Mouse (Mus musculus) kidney, embryonic 14.5 days (tissue): ENCODE results near the gene Ufm1. TPM values are rescaled to one million over a fixed set of nuclear protein-coding genes. Genes with fewer than 3 reads are reported as not detected.

Experiments used
- ATAC-seq: fragments of 200-750 bp; cut with Nextera tagmentation; 2 replicates; pipeline ENCODE4 v1.8.0; 2017; ENCODE audit warnings: moderate number of reproducible peaks, mild to moderate bottlenecking, moderate TSS enrichment, moderate library complexity; ENCODE audit not compliant: low FRiP score, low TSS enrichment
- H3K27ac ChIP-seq: fragments of 300-500 bp; sonication (generic); 2 replicates; pipeline ENCODE4 v1.5.1; 2014; ENCODE audit warnings: low read depth, mild to moderate bottlenecking, low read length, moderate library complexity, mixed read lengths
- H3K27me3 ChIP-seq: fragments of 300-500 bp; sonication (generic); 2 replicates; pipeline ENCODE4 v1.6.1; 2014; ENCODE audit warnings: mild to moderate bottlenecking, low read length; ENCODE audit not compliant: control insufficient read depth, insufficient read depth
- H3K36me3 ChIP-seq: fragments of 300-500 bp; sonication (generic); 2 replicates; pipeline ENCODE4 v1.6.1; 2014; ENCODE audit warnings: low read length, mixed read lengths; ENCODE audit not compliant: control insufficient read depth, insufficient read depth
- H3K4me1 ChIP-seq: fragments of 300-500 bp; sonication (generic); 2 replicates; pipeline ENCODE4 v1.6.1; 2014; ENCODE audit warnings: low read length, mixed read lengths; ENCODE audit not compliant: control insufficient read depth, insufficient read depth
- H3K4me2 ChIP-seq: fragments of 300-500 bp; sonication (generic); replicated peaks from 2 replicates; pipeline ENCODE4 v1.6.1; 2014; ENCODE audit warnings: low read depth, mild to moderate bottlenecking, low read length
- H3K4me3 ChIP-seq: fragments of 300-500 bp; sonication (generic); 2 replicates; pipeline ENCODE4 v1.5.1; 2014; ENCODE audit warnings: mild to moderate bottlenecking, low read length
- H3K9ac ChIP-seq: fragments of 300-500 bp; sonication (generic); 2 replicates; pipeline ENCODE4 v1.6.1; 2014; ENCODE audit warnings: low read depth, mild to moderate bottlenecking, low read length, moderate library complexity
- H3K9me3 ChIP-seq: fragments of 300-500 bp; sonication (generic); 2 replicates; pipeline ENCODE4 v1.6.1; 2016; ENCODE audit warnings: low read length; ENCODE audit not compliant: control insufficient read depth
- WGBS: fragments of 180-500 bp; shearing (Covaris S2); extraction: QIAGEN DNeasy Blood & Tissue Kit; methylation state at CpG from one replicate; pipeline ENCODE4 v1.1.7; 2014; 5-methylcytosine and 5-hydroxymethylcytosine counted together
- polyA plus RNA-seq: library from polyadenylated mRNA; unstranded; fragments of >200 nt; fragmentation: Nextera tagmentation; extraction: Ambion mirVana; gene quantifications from 2 replicates; pipeline ENCODE4 v1.2.1, GENCODE M21; 2014

The Ufm1 gene
- 87.9 and 100 TPM in 2 replicates for polyA plus RNA-seq

DNA sequence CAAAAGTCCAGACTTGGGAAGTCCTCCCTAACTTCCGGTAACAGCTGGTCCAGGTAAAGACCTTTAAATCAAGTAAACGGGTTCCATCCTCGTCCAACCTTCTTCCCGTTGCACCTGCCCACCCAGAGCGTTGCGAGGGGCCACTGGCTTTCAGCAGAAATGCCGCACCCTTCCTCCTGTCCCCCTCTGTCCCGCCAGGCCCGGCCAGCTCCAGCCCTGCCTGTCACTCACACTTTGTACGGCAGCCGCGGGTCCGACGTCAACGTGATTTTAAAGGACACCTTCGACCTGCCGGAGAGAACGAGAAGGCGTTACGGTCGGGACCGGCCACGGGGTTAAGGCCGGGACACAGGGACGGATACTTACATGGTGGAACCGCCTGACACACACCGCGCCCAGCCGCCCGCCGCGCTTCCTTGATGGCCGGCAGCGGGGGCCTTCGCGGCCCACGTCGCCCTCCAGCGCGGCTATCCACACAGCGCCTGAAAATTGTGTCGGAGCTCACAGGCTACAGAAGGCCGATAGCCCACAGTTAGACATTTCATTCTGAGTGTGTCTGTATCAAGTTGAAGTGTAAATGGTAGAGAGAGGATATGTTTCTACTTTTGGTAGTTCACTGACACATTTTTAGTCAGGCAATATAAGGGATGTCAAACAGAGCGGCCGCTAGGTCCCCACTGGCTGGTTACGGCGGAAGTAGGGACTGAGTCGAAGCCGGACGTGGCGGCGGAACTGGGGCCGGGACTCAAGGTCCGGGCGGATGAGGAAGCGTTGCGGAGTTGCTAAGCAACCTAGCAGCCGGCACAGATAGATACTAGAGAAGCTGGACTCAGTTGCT lies at the start of gene Ufm1:
TSS of gene Ufm1 (minus strand) at position 448 of the 838 bp plus-strand sequence.
- WGBS, result under 1% methylated on average over 58 of the region's 58 CpGs
- H3K9me3 ChIP-seq, result no peaks in the 10 kb centered on the region
- peaks cover 25% of the 10 kb centered on the region for H3K36me3 ChIP-seq
- peak within 1 kb of the TSS; percentile 97 for H3K4me3 ChIP-seq
- H3K4me2 ChIP-seq, result peak within 1 kb of the TSS; percentile 86
- peak within 1 kb of the TSS; percentile 81 for H3K9ac ChIP-seq
- H3K4me1 ChIP-seq, result peaks cover 4% of the 10 kb centered on the region; the same call in 1 of the 2 replicates
- no peaks in the 10 kb centered on the region for H3K27me3 ChIP-seq
- ATAC-seq, result peak; percentile 99
- no peak within 1 kb of the TSS for H3K27ac ChIP-seq

DNA sequence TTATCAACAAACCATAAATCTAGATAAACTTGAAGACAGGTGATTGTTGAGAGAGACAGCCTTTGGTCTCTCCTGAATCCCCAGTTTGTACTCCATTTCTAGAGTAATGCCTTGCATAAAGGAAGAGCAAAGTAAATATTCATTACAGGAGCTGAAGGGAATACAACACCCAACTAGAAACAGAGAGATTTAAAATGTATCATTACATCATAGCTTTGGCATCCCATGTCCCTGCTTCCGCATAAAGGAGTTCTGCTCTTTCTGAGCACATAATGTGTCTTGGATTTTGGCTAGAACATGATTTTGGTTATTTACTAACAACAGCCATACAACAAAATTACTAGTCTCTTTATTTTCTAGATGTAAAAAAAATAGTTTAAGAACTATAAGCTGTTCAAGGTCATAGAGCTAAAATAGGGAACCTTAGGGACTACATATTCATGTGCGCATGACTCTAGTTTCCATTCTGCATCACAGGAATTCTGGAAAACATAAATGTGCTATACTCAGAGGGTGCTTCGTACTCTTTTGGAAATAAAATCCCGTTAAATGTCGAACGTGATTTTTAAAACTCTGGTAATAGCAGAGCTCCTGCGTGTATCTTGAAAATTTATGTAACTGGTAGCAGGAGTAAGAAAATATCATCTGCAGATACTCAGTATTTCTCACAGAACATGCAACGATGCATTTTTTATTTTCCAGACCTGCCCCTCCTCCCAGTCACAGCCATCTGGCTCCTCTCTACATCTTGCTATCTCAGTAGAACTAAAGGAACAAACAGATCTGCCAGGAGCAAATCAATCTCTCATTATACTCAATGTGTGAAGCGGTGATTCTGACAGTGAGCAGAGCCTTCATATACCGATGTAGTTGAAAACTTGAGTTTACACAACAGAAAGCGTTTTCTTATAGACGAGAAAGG lies 27.2 kb upstream of the Ufm1 start:
- H3K27ac ChIP-seq, result no peak overlapping the region
- ATAC-seq, result no peak
- H3K9ac ChIP-seq, result no peak overlapping the region
- peaks cover 4% of the 10 kb centered on the region; the same call in 1 of the 2 replicates for H3K9me3 ChIP-seq
- no peaks in the 10 kb centered on the region for H3K27me3 ChIP-seq
- WGBS, result 86% methylated on average over 12 of the region's 12 CpGs
- H3K4me3 ChIP-seq, result no peak overlapping the region
- H3K4me1 ChIP-seq, result no peaks in the 10 kb centered on the region
- H3K4me2 ChIP-seq, result no peak overlapping the region
- H3K36me3 ChIP-seq, result no peaks in the 10 kb centered on the region

DNA sequence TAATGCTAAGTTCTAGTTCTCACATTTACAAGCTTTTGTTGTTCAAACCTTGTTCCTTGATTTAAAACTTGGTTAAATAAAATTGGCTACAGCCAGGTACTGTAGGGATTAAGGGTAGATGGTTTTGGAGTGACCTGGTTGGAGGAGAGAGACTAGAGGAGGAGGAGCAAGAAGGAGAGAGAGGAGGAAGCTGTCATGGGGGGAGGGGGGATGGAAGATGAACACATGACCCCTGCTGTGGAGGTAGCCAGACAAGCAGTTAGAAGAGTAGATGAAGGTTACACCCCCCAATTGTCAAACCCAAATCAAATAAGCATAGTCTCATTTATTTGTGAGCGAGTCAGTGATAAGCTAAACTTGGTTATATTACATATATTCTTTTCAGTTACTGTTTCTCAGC lies 8.0 kb upstream of the Ufm1 start:
- Histone ChIP-seq H3K4me1 (no peaks in the 10 kb centered on the region), H3K27me3 (no peaks in the 10 kb centered on the region), H3K27ac (no peak overlapping the region), H3K9ac (no peak overlapping the region), H3K9me3 (no peaks in the 10 kb centered on the region), H3K36me3 (no peaks in the 10 kb centered on the region), H3K4me3 (no peak overlapping the region), H3K4me2 (no peak overlapping the region)
- WGBS, result 86% methylated on average over 1 of the region's 1 CpGs
- ATAC-seq, result no peak

- no peak overlapping the region for H3K4me3 ChIP-seq
- H3K36me3 ChIP-seq, result no peaks in the 10 kb centered on the region
- no peaks in the 10 kb centered on the region for H3K27me3 ChIP-seq
- H3K9ac ChIP-seq, result no peak overlapping the region
- no peaks in the 10 kb centered on the region for H3K4me1 ChIP-seq
- no peak for ATAC-seq
- 78% methylated on average over 6 of the region's 6 CpGs for WGBS
- no peak overlapping the region for H3K4me2 ChIP-seq
- no peaks in the 10 kb centered on the region for H3K9me3 ChIP-seq
- H3K27ac ChIP-seq, result no peak overlapping the region
These were observed 6.9 kb upstream of the Ufm1 start for GRCm38 (mm10) chr3:53870482-53870881.

DNA sequence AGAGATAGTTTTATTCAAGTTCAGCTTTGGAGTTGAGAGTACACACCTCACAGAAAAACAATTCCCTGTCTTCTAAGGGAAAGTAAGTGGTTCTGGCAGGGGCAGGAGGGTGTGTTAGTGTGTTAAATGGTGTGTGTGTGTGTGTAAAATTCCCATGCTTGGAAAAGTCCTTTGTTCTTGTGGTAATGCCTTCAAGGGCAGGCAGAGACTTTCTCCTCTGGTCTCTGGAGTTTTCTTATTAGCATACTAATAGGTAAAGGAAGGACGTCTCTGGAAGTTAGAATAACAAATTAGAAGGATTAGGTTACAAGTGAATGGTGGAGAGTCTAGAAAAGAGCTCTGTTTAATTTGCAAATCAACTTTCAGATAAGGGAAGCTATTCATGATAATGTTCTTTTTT lies 5.6 kb upstream of the Ufm1 start:
- H3K4me3 ChIP-seq, result no peak overlapping the region
- H3K36me3 ChIP-seq, result no peaks in the 10 kb centered on the region
- no peak overlapping the region for H3K4me2 ChIP-seq
- 6% methylated on average over 1 of the region's 1 CpGs for WGBS
- peak overlapping the region; percentile 47; the same call in 1 of the 2 replicates for H3K27ac ChIP-seq
- no peaks in the 10 kb centered on the region for H3K27me3 ChIP-seq
- no peaks in the 10 kb centered on the region for H3K9me3 ChIP-seq
- ATAC-seq, result no peak
- H3K4me1 ChIP-seq, result no peaks in the 10 kb centered on the region
- no peak overlapping the region for H3K9ac ChIP-seq

DNA sequence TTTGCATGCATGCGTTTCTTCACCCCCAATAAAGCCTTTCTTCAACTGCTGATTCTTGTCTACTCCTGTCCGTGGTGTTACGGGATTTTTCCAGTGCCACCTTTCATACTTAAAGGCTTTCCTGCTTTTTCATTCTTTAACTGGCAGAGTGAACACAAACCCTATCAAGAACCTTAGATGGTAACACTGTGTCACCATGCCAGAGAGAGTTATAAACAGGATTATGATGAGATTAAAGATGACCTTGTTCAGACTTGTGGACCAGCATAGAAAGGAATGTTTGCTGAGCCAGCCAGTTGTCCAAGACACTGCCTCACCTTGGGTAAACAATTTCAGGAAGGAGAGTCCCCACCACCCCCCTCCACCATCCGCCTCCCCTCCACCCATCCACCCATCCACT lies 4.6 kb upstream of the Ufm1 start:
- no peaks in the 10 kb centered on the region for H3K4me1 ChIP-seq
- H3K27ac ChIP-seq, result no peak overlapping the region
- H3K9me3 ChIP-seq, result no peaks in the 10 kb centered on the region
- WGBS, result 80% methylated on average over 4 of the region's 4 CpGs
- H3K27me3 ChIP-seq, result no peaks in the 10 kb centered on the region
- H3K4me2 ChIP-seq, result no peak overlapping the region
- H3K9ac ChIP-seq, result no peak overlapping the region
- H3K4me3 ChIP-seq, result no peak overlapping the region
- no peaks in the 10 kb centered on the region for H3K36me3 ChIP-seq
- ATAC-seq, result no peak

DNA sequence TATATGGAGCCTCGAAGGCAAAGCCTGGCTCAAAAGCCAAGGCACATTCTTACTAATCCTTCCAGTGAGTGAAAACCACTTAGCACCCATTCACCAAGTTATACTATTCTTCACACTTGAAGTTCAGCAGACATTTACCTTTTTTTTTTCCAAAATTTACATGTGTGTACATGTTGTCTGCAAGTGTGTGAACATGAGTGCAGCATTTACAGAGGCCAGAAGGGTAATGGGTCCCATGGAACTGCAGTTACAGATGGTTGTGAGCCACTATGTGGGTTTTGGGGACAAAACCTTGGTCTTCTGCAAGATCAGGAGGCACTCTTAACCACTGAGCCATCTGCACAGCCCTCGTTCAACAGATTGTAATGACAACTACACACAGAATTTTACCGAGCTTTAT lies 8.8 kb downstream of the Ufm1 start:
- Histone ChIP-seq H3K4me1 (no peaks in the 10 kb centered on the region), H3K36me3 (peaks cover 28% of the 10 kb centered on the region), H3K9me3 (no peaks in the 10 kb centered on the region), H3K9ac (no peak overlapping the region), H3K4me2 (no peak overlapping the region), H3K27ac (no peak overlapping the region), H3K4me3 (no peak overlapping the region), H3K27me3 (no peaks in the 10 kb centered on the region)
- WGBS, result 93% methylated on average over 3 of the region's 3 CpGs
- ATAC-seq, result no peak

DNA sequence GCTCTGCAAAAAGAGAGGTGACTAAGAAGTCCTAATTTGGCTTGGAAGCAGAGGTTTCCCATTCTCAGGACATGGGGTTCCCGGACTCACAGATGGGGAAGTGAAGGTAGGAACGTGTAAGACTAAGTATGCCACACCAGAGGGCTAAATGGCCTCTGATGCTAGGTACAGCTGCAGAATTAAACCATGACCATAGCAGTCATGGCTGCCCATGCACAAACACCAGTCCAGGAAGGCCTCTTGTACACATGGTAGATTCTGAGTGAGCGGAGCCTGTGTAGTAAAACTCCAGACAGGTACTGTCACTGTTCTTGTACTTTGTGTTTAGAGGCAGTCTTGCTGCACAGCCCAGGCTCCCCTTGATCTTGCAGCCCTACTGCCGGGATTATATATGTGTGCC lies 9.4 kb downstream of the Ufm1 start:
- Histone ChIP-seq H3K4me1 (no peaks in the 10 kb centered on the region), H3K4me3 (no peak overlapping the region), H3K27ac (no peak overlapping the region), H3K9ac (no peak overlapping the region), H3K9me3 (no peaks in the 10 kb centered on the region), H3K27me3 (no peaks in the 10 kb centered on the region), H3K36me3 (peaks cover 23% of the 10 kb centered on the region), H3K4me2 (no peak overlapping the region)
- 90% methylated on average over 4 of the region's 4 CpGs for WGBS
- no peak for ATAC-seq

DNA sequence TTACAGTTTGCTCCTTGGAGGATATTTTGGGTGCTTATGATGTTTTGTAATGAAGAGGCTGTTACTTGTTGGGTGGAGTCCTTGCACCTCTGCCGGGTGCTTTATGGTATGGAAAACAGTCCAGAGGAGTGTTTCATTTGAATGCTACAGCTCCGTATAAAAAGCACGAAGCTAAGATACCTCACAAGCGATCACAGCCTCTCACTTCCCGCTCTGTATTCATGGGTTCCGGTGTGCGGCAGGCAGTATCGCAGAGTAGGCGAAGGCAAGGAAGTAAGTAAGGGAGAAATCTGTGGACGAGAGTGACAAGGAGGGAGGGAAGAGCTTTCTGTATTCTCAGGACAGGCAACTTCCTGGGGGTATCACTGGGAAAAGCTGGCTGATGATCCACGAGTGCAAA lies 15.4 kb downstream of the Ufm1 start:
- no peaks in the 10 kb centered on the region for H3K36me3 ChIP-seq
- no peak for ATAC-seq
- no peaks in the 10 kb centered on the region for H3K27me3 ChIP-seq
- no peak overlapping the region for H3K4me3 ChIP-seq
- H3K4me1 ChIP-seq, result no peaks in the 10 kb centered on the region
- H3K9me3 ChIP-seq, result no peaks in the 10 kb centered on the region
- no peak overlapping the region for H3K9ac ChIP-seq
- no peak overlapping the region for H3K4me2 ChIP-seq
- H3K27ac ChIP-seq, result no peak overlapping the region
- 77% methylated on average over 11 of the region's 11 CpGs for WGBS
